Mouse (Mus musculus) C2C12 (cell line): Measurements from ENCODE around the gene Ppargc1a.

Experiments used
- CTCF ChIP-seq: IDR thresholded peaks from one replicate; pipeline ENCODE4 v1.5.1; 2011; ENCODE audit not compliant: control insufficient read depth, insufficient read depth, insufficient read length
- MYOD1 ChIP-seq: IDR thresholded peaks from one replicate; pipeline ENCODE4 v1.6.1; 2011; ENCODE audit warnings: low read depth; ENCODE audit not compliant: control insufficient read depth, insufficient read length

DNA sequence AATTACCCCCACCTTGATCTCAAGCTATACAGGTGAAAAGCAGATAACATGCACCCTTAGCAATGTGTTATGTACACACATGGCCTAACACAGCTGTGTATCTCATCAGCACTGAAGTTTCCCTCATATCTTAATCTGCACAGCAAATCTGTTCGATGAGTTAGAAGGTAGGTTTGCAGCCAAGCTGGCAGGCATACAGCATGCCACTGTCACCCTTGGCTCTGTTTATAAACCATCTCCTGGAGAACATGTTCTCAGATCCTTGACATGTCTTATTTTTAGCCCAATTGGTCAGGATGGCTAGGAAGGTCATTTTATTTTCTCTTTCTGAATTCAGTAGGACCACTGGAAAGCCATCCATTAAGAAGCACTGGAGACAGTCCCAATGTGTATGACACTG, 36.2 kb downstream of the Ppargc1a start:
- TF ChIP-seq CTCF (no peak), MYOD1 (no peak)
